23 mouse cellular contexts compared by ENCODE assay signal in genomic region chr16:85333543-85333942, GRCm38 (mm10).
DNase-seq lines count a peak whose midpoint lies in the region; ATAC-seq lines count a peak whose summit lies in the region.
"Had no signal": no experiment of that assay in that cellular context is flagged by ENCODE, and none has a peak within 500 bp of the region (broad histone marks: within the 10 kb centered on the region; RNA-seq: fewer than 3 reads in every experiment).

No protein-coding gene starts in this region.

- H3K27me3 ChIP-seq in kidney, embryonic 15.5 days = no peaks in the 10 kb centered on the region
- no peaks in the 10 kb centered on the region for H3K27me3 ChIP-seq in forebrain, embryonic 14.5 days (replicated peaks; ENCODE audit: control insufficient read depth, insufficient read depth, low read length)
- H3K27me3 ChIP-seq: intestine, embryonic 15.5 days had no signal

- 59% methylated on average over 3 of the region's 3 CpGs for WGBS in kidney, embryonic 15.5 days
- WGBS in forebrain, embryonic 14.5 days = 78% methylated on average over 3 of the region's 3 CpGs

- no peaks in the 10 kb centered on the region for H3K9me3 ChIP-seq in kidney, embryonic 15.5 days (replicated peaks)
- H3K9me3 ChIP-seq in forebrain, embryonic 14.5 days (replicated peaks; ENCODE audit: control insufficient read depth, low read length) = no peaks in the 10 kb centered on the region
- H3K9me3 ChIP-seq: embryonic facial prominence, embryonic 10.5 days; hindbrain, embryonic 10.5 days; intestine, embryonic 15.5 days had no signal

- peak; percentile 9 for DNase-seq in adrenal gland, adult 8-10 months
- DNase-seq in adrenal gland, postnatal 25 days = no peak
- DNase-seq in kidney, postnatal 4 days = peak; percentile 39 to 40
- peak; percentile 16 for DNase-seq in lung, postnatal 10 days
- DNase-seq in lung, postnatal 25 days (ENCODE audit: low spot score) = no peak
- DNase-seq in forebrain, embryonic 14.5 days (ENCODE audit: low spot score) = no peak
- DNase-seq: cerebellum, adult 9-11 months; gastrocnemius, postnatal 10 days; layer of hippocampus, postnatal 36 days; right cerebral cortex, adult 18-20 months; right cerebral cortex, postnatal 4 days; thymus, adult 18-20 months; thymus, postnatal 36 days had no signal

- H3K4me3 ChIP-seq in kidney, embryonic 15.5 days (replicated peaks) = no peak overlapping the region
- H3K4me3 ChIP-seq in forebrain, embryonic 14.5 days (ENCODE audit: low read depth, low read length) = no peak overlapping the region
- H3K4me3 ChIP-seq: embryonic facial prominence, embryonic 10.5 days; hindbrain, embryonic 10.5 days; intestine, embryonic 15.5 days; layer of hippocampus, adult 2 months had no signal

- no peak overlapping the region for H3K9ac ChIP-seq in kidney, embryonic 15.5 days
- H3K9ac ChIP-seq in forebrain, embryonic 14.5 days (ENCODE audit: low read length) = no peak overlapping the region
- H3K9ac ChIP-seq: intestine, embryonic 15.5 days; liver, embryonic 14.5 days had no signal

- no peak; the same call in 1 of the 2 replicates for ATAC-seq in kidney, embryonic 15.5 days (replicated peaks; ENCODE audit: low FRiP score)
- no peak for ATAC-seq in forebrain, embryonic 14.5 days
- ATAC-seq: forebrain, embryonic 16.5 days; hindbrain, embryonic 16.5 days; intestine, embryonic 15.5 days had no signal

- no peaks in the 10 kb centered on the region for H3K36me3 ChIP-seq in kidney, embryonic 15.5 days
- no peaks in the 10 kb centered on the region for H3K36me3 ChIP-seq in forebrain, embryonic 14.5 days (ENCODE audit: control insufficient read depth, insufficient read depth, low read length)
- H3K36me3 ChIP-seq: embryonic facial prominence, embryonic 10.5 days; hindbrain, embryonic 10.5 days; intestine, embryonic 15.5 days had no signal

- H3K4me2 ChIP-seq in kidney, embryonic 15.5 days = no peak overlapping the region
- no peak overlapping the region for H3K4me2 ChIP-seq in forebrain, embryonic 14.5 days (ENCODE audit: low read length)
- H3K4me2 ChIP-seq: heart, embryonic 11.5 days; intestine, embryonic 15.5 days; midbrain, embryonic 11.5 days had no signal

- no peak overlapping the region for H3K27ac ChIP-seq in kidney, embryonic 15.5 days
- H3K27ac ChIP-seq in forebrain, embryonic 14.5 days (ENCODE audit: low read depth, low read length) = no peak overlapping the region
- H3K27ac ChIP-seq: embryonic facial prominence, embryonic 10.5 days; hindbrain, embryonic 10.5 days; intestine, embryonic 15.5 days; layer of hippocampus, adult 2 months; liver, embryonic 14.5 days had no signal

- no peaks in the 10 kb centered on the region for H3K4me1 ChIP-seq in kidney, embryonic 15.5 days
- H3K4me1 ChIP-seq in forebrain, embryonic 14.5 days (ENCODE audit: control insufficient read depth, insufficient read depth, low read length) = no peaks in the 10 kb centered on the region
- H3K4me1 ChIP-seq: embryonic facial prominence, embryonic 10.5 days; hindbrain, embryonic 10.5 days; intestine, embryonic 15.5 days had no signal

Comparison
In these comparisons a context has a peak if more than half of its experiments do, and no peak if none do; other contexts are left out.
1. DNase-seq: peak in adrenal gland, adult 8-10 months (single experiment), kidney, postnatal 4 days (2 of 2) and lung, postnatal 10 days (single experiment); none in adrenal gland, postnatal 25 days (single experiment), lung, postnatal 25 days (single experiment) and forebrain, embryonic 14.5 days (single experiment).